26 mouse cellular contexts compared by ENCODE assay signal in the genomic region with DNA sequence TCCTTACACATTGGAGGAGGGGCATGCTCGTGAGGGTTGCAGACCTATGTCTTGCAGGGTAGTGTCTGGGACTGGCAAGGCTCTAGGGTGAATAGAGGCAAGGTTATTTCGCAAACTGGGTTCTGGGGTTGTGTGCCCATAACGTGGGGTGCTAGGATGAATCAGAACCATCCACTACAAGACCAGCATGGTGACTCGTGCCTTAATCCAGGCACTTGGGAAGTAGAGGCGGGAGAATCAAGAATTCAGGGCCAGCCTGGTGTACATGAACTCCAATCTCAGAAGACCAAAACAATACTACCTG. TPM values are rescaled to one million over a fixed set of nuclear protein-coding genes. Genes with fewer than 3 reads are reported as not detected.
DNase-seq lines count a peak whose midpoint lies in the region; ATAC-seq and TF ChIP-seq lines count a peak whose summit lies in the region.
"Had no signal": no experiment of that assay in that cellular context is flagged by ENCODE, and none has a peak within 500 bp of the region (broad histone marks: within the 10 kb centered on the region; RNA-seq: fewer than 3 reads in every experiment).

No protein-coding gene starts in this region.

- H3K9ac ChIP-seq in lung, embryonic 14.5 days = no peak overlapping the region
- no peak overlapping the region for H3K9ac ChIP-seq in embryonic facial prominence, embryonic 15.5 days
- no peak overlapping the region for H3K9ac ChIP-seq in forebrain, embryonic 11.5 days (ENCODE audit: low read length)
- no peak overlapping the region for H3K9ac ChIP-seq in hindbrain, postnatal 0 days (replicated peaks; ENCODE audit: low read length)
- H3K9ac ChIP-seq: forebrain, postnatal 0 days; heart, embryonic 12.5 days; hindbrain, embryonic 12.5 days; liver, postnatal 0 days; stomach, embryonic 15.5 days had no signal

- WGBS in lung, embryonic 14.5 days = 84% methylated on average over 5 of the region's 5 CpGs
- 77% methylated on average over 5 of the region's 5 CpGs for WGBS in embryonic facial prominence, embryonic 15.5 days
- 82% methylated on average over 5 of the region's 5 CpGs for WGBS in forebrain, embryonic 11.5 days
- 88% methylated on average over 5 of the region's 5 CpGs for WGBS in hindbrain, postnatal 0 days

- H3K4me3 ChIP-seq in lung, embryonic 14.5 days (ENCODE audit: low read depth, low read length) = no peak overlapping the region
- no peak overlapping the region for H3K4me3 ChIP-seq in embryonic facial prominence, embryonic 15.5 days (replicated peaks)
- H3K4me3 ChIP-seq in forebrain, embryonic 11.5 days (ENCODE audit: low read depth, low read length) = no peak overlapping the region
- H3K4me3 ChIP-seq in hindbrain, postnatal 0 days (ENCODE audit: low read length) = no peak overlapping the region
- H3K4me3 ChIP-seq: heart, embryonic 12.5 days; hindbrain, embryonic 12.5 days; stomach, embryonic 15.5 days had no signal

- H3K9me3 ChIP-seq in lung, embryonic 14.5 days (ENCODE audit: low read depth, low read length) = no peaks in the 10 kb centered on the region
- no peaks in the 10 kb centered on the region for H3K9me3 ChIP-seq in embryonic facial prominence, embryonic 15.5 days (replicated peaks)
- H3K9me3 ChIP-seq in forebrain, embryonic 11.5 days (ENCODE audit: control insufficient read depth, low read length) = no peaks in the 10 kb centered on the region
- H3K9me3 ChIP-seq in hindbrain, postnatal 0 days (ENCODE audit: low read length) = no peaks in the 10 kb centered on the region
- H3K9me3 ChIP-seq: G1E; heart, embryonic 12.5 days; hindbrain, embryonic 12.5 days; stomach, embryonic 15.5 days had no signal

- no peaks in the 10 kb centered on the region for H3K27me3 ChIP-seq in lung, embryonic 14.5 days (ENCODE audit: insufficient read depth, low read length)
- no peaks in the 10 kb centered on the region for H3K27me3 ChIP-seq in embryonic facial prominence, embryonic 15.5 days
- no peaks in the 10 kb centered on the region for H3K27me3 ChIP-seq in forebrain, embryonic 11.5 days (ENCODE audit: control insufficient read depth, insufficient read depth, low read length)
- no peaks in the 10 kb centered on the region for H3K27me3 ChIP-seq in hindbrain, postnatal 0 days (ENCODE audit: insufficient read depth, low read length)
- H3K27me3 ChIP-seq: heart, embryonic 12.5 days; hindbrain, embryonic 12.5 days; Patski; stomach, embryonic 15.5 days had no signal

- H3K36me3 ChIP-seq in lung, embryonic 14.5 days (ENCODE audit: insufficient read depth) = peaks cover 39% of the 10 kb centered on the region
- peaks cover 15% of the 10 kb centered on the region for H3K36me3 ChIP-seq in embryonic facial prominence, embryonic 15.5 days
- peaks cover 2% of the 10 kb centered on the region; the same call in 1 of the 2 replicates for H3K36me3 ChIP-seq in forebrain, embryonic 11.5 days (ENCODE audit: control insufficient read depth, insufficient read depth, low read length)
- H3K36me3 ChIP-seq in hindbrain, postnatal 0 days (ENCODE audit: insufficient read depth, low read length) = peaks cover 15% of the 10 kb centered on the region

- no peak for ATAC-seq in lung, embryonic 14.5 days (ENCODE audit: insufficient read depth)
- no peak for ATAC-seq in embryonic facial prominence, embryonic 15.5 days (ENCODE audit: insufficient number of reproducible peaks, low FRiP score, low TSS enrichment, low read depth)
- ATAC-seq in forebrain, embryonic 11.5 days (replicated peaks; ENCODE audit: low FRiP score) = no peak
- ATAC-seq in hindbrain, postnatal 0 days = no peak
- ATAC-seq: forebrain, postnatal 0 days; liver, postnatal 0 days; midbrain, embryonic 16.5 days had no signal

- no peaks in the 10 kb centered on the region for H3K4me1 ChIP-seq in lung, embryonic 14.5 days (ENCODE audit: insufficient read depth)
- peaks cover 17% of the 10 kb centered on the region for H3K4me1 ChIP-seq in embryonic facial prominence, embryonic 15.5 days
- no peaks in the 10 kb centered on the region for H3K4me1 ChIP-seq in forebrain, embryonic 11.5 days (replicated peaks; ENCODE audit: control insufficient read depth, insufficient read depth, low read length)
- H3K4me1 ChIP-seq in hindbrain, postnatal 0 days (ENCODE audit: insufficient read depth, low read length) = no peaks in the 10 kb centered on the region
- H3K4me1 ChIP-seq: hindbrain, embryonic 12.5 days had no signal

- H3K4me2 ChIP-seq in lung, embryonic 14.5 days = no peak overlapping the region
- no peak overlapping the region for H3K4me2 ChIP-seq in embryonic facial prominence, embryonic 15.5 days (replicated peaks)
- no peak overlapping the region for H3K4me2 ChIP-seq in forebrain, embryonic 11.5 days (ENCODE audit: low read depth, low read length, severe bottlenecking)
- no peak overlapping the region for H3K4me2 ChIP-seq in hindbrain, postnatal 0 days (ENCODE audit: low read depth, low read length)
- H3K4me2 ChIP-seq: heart, embryonic 12.5 days; hindbrain, embryonic 12.5 days; liver, embryonic 11.5 days; stomach, embryonic 15.5 days had no signal

- H3K27ac ChIP-seq in lung, embryonic 14.5 days (ENCODE audit: low read depth) = peak overlapping the region; percentile 58; the same call in 1 of the 2 replicates
- peak overlapping the region; percentile 85 for H3K27ac ChIP-seq in embryonic facial prominence, embryonic 15.5 days (replicated peaks)
- no peak overlapping the region for H3K27ac ChIP-seq in forebrain, embryonic 11.5 days (ENCODE audit: low read depth, low read length)
- no peak overlapping the region; the same call in 1 of the 2 replicates for H3K27ac ChIP-seq in hindbrain, postnatal 0 days
- H3K27ac ChIP-seq: hindbrain, embryonic 12.5 days; stomach, embryonic 15.5 days had no signal

- TF ChIP-seq CTCF in lung, embryonic 14.5 days (IDR thresholded peaks at IDR 0.05; ENCODE audit: low read depth) = no peak
- TF ChIP-seq CTCF in hindbrain, postnatal 0 days (IDR thresholded peaks at IDR 0.05; ENCODE audit: low read depth) = no peak

- DNase-seq in heart, adult 11 months = peak; percentile 85
- no peak for DNase-seq in heart, adult 9 months (ENCODE audit: low spot score in 2 of 2)
- no peak for DNase-seq in lung, embryonic 14.5 days
- DNase-seq in lung, postnatal 14 days = no peak
- DNase-seq in forebrain, embryonic 11.5 days (ENCODE audit: low spot score) = no peak
- DNase-seq in hindbrain, postnatal 0 days (ENCODE audit: low spot score) = no peak
- DNase-seq: adrenal gland, postnatal 36 days; cerebellum, adult 11 months; cerebellum, adult 9-11 months; forebrain, postnatal 0 days; gastrocnemius, postnatal 25 days; heart, postnatal 14 days; kidney, adult 11 months; kidney, postnatal 14 days; liver, postnatal 0 days; thymus, adult 2 months; thymus, postnatal 4 days had no signal

RNA-seq across cellular contexts. Expression of gene Prkar1a, which starts 22.8 kb away (rescaled TPM):
- polyA plus RNA-seq in lung, embryonic 14.5 days (2014; fragmentation: Nextera tagmentation; extraction: Ambion mirVana) = 408 and 411 TPM in 2 replicates
- 330 and 347 TPM in 2 replicates for polyA plus RNA-seq in embryonic facial prominence, embryonic 15.5 days (2015; fragmentation: Nextera tagmentation; extraction: Ambion mirVana)
- polyA plus RNA-seq in forebrain, embryonic 11.5 days (2014; fragmentation: Nextera tagmentation; extraction: Ambion mirVana) = 362 and 367 TPM in 2 replicates
- 190 and 198 TPM in 2 replicates for total RNA-seq in hindbrain, postnatal 0 days (2014; rRNA removed)
- 425 and 435 TPM in 2 replicates for polyA plus RNA-seq in hindbrain, postnatal 0 days (2015; fragmentation: Nextera tagmentation; extraction: Ambion mirVana)

RNA-seq across cellular contexts. Expression of gene Fam20a, which starts 50.1 kb away (rescaled TPM):
- 3.0 and 3.5 TPM in 2 replicates for polyA plus RNA-seq in lung, embryonic 14.5 days (2014; fragmentation: Nextera tagmentation; extraction: Ambion mirVana)
- polyA plus RNA-seq in embryonic facial prominence, embryonic 15.5 days (2015; fragmentation: Nextera tagmentation; extraction: Ambion mirVana) = 6.8 and 7.6 TPM in 2 replicates
- 2.3 and 3.0 TPM in 2 replicates for polyA plus RNA-seq in forebrain, embryonic 11.5 days (2014; fragmentation: Nextera tagmentation; extraction: Ambion mirVana)
- total RNA-seq in hindbrain, postnatal 0 days (2014; rRNA removed) = 9.1 and 10.1 TPM in 2 replicates
- 9.3 and 9.4 TPM in 2 replicates for polyA plus RNA-seq in hindbrain, postnatal 0 days (2015; fragmentation: Nextera tagmentation; extraction: Ambion mirVana)
- polyA plus RNA-seq: G1E, macrophage had no signal

Comparison
In these comparisons a context has a peak if more than half of its experiments do, and no peak if none do; other contexts are left out.
1. H3K27ac ChIP-seq: peak in lung, embryonic 14.5 days (single experiment) and embryonic facial prominence, embryonic 15.5 days (single experiment); none in forebrain, embryonic 11.5 days (single experiment) and hindbrain, postnatal 0 days (single experiment).